Mouse (Mus musculus) stomach, postnatal 0 days (tissue): Measurements from ENCODE around the gene Ehbp1l1.

Experiments used
- CTCF ChIP-seq: IDR thresholded peaks from 2 replicates; pipeline ENCODE4 v1.5.1; 2016; ENCODE audit warnings: antibody characterized with exemption, low read depth, mild to moderate bottlenecking, moderate library complexity
- EP300 ChIP-seq: optimal IDR thresholded peaks from 2 replicates; pipeline ENCODE3; 2016; ENCODE audit warnings: antibody characterized with exemption

GRCm38 (mm10) chr19:5685431-5685830 is 40.7 kb downstream of the Ehbp1l1 start:
- TF ChIP-seq EP300 (no peak), CTCF (no peak)
